Mouse (Mus musculus): Measurements from ENCODE around the gene Rbm44. TPM values are rescaled to one million over a fixed set of nuclear protein-coding genes. Genes with fewer than 3 reads are reported as not detected.

Gene Rbm44
- total RNA-seq (2023), result under 1 TPM; 0.18 to 0.58 TPM

GRCm38 (mm10) chr1:91144813-91145212 lies at the start of gene Rbm44:
TSS of gene Rbm44 (plus strand) at chr1:91145089.

DNA sequence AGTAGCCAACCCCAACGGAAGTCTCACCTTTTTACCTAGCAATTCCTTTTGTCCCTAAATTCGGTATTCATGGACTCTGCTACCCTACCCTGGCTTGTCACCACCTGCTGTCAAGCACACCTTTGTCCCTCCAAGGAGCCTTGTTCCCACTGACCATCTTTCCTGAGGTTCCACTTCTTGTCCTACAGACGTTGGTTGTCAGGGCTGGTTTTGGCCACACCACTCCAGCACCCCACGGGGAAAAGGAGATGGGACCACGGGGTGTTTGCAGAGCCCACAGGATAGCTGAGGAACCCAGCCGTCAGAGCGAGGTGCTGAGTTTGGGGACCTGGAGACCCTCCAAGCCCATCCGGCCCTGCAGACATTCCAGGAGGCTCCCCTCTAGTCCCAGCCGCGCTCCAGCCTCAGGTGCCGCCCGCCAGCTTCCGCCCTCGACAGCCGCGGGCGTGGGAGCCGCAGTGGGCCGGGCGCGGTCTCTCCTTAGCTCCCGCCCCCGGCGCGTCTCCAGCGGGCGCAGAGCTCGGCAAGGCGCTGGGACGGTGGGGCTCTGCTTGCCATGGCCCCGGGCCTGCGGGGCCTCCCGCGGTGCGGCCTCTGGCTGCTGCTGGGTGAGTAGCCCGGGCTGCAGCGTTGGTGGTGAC lies 34.8 kb downstream of the Rbm44 start, which contains the start of gene Ramp1:
TSS of gene Ramp1 (plus strand) at position 290 of the 641 bp plus-strand sequence.

Other genes with a start within 250 kb of the Rbm44 start
- gene Mlph, start 230.0 kb upstream of the Rbm44 start, total RNA-seq (2023), result not detected
- not detected for gene Prlh, start 192.0 kb upstream of the Rbm44 start, total RNA-seq (2023)
- gene Rab17, start 175.4 kb upstream of the Rbm44 start, total RNA-seq (2023), result not detected
- 100 to 1,000 TPM; 226 to 244 TPM for gene Lrrfip1, start 146.4 kb upstream of the Rbm44 start, total RNA-seq (2023)
- 10 to 100 TPM; 40.2 to 40.8 TPM for gene Ramp1, start 34.7 kb downstream of the Rbm44 start, total RNA-seq (2023)
- 100 to 1,000 TPM; 155 to 183 TPM for gene Ube2f, start 105.2 kb downstream of the Rbm44 start, total RNA-seq (2023)
- 10 to 100 TPM; 20.5 to 22.1 TPM for gene Scly, start 153.2 kb downstream of the Rbm44 start, total RNA-seq (2023)
- not detected for gene Espnl, start 177.0 kb downstream of the Rbm44 start, total RNA-seq (2023)
- gene Klhl30, start 205.9 kb downstream of the Rbm44 start, total RNA-seq (2023), result not detected
- not detected for gene Erfe, start 221.3 kb downstream of the Rbm44 start, total RNA-seq (2023)